Mouse (Mus musculus) layer of hippocampus, adult 9-11 months (tissue): ENCODE measurements around the gene Cga.
"Not testable (repeated sequence)": the region's sequence is repeated elsewhere in the genome, so short reads cannot be mapped to it uniquely, and the experiment has no call there.

ENCODE experiments used
- DNase-seq: peaks from one replicate; pipeline ENCODE4 v3.0.0; 2022

Gene Cga

GRCm38 (mm10) chr4:34898497-34898896 lies 4.9 kb downstream of the Cga start:
- no peak for DNase-seq

DNA sequence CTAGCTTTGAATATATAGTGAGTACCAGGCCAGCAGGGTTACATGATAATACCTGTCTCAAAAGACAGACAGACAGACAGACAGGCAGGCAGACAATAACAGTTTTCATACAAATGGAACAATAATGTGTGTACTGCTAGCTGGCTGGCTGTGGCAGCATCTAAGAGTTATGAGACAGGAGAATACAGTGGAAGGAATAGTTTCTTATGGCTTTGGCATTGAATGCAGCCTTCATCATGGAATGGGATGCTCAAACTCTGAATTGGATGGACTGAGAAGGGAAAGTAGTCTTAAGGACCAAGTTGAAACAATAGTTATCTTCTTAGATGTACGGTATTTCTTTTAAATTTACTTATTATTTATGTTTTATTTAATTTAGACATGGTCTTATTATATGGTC lies 5.7 kb downstream of the Cga start:
- DNase-seq = no peak

GRCm38 (mm10) chr4:34900155-34900554 lies 6.6 kb downstream of the Cga start:
- peak; percentile 39 for DNase-seq

DNA sequence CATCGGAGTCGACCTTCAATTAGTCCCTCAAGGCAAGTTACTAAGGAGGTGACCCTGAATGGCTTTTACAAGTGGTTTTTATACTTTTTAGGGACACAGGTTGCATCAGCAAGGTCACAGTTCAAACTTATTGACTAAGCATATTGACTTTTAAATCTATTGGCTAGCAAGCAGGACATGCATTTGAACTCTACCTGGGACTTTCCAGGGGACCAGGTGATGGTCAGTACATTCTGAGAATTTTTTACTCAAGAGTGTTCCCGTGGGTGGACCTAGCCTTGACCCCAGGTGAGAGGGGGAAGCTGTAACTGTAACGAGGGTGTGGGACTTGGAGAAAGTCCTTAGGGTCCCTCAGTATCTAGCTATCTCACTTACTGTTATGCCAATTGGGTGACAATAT lies 7.6 kb downstream of the Cga start:
- no peak for DNase-seq

GRCm38 (mm10) chr4:34901582-34901981 lies 8.0 kb downstream of the Cga start:
- not testable (repeated sequence) for DNase-seq

DNA sequence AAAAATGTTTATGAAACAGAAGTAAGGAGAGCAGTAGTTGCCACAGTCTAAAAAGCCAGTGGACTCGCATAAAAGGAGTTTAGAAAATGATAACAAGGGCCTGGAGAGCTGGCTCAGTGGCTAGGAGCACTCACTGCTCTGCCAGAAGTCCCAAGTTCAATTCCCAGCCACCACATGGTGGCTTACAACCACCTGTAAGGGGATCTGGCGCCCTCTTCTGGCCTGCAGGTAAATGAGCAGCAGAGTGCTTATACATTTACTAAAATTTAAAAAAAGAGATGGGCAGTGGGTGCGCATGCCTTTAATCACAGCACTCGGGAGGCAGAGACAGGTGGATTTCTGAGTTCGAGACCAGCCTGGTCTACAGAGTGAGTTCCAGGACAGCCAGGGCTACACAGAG lies 11.8 kb downstream of the Cga start:
- DNase-seq = no peak

- no peak for DNase-seq
These were observed 12.6 kb downstream of the Cga start for GRCm38 (mm10) chr4:34906151-34906550.

GRCm38 (mm10) chr4:34907026-34907425 lies 13.4 kb downstream of the Cga start:
- no peak for DNase-seq

GRCm38 (mm10) chr4:34908127-34908526 lies 14.5 kb downstream of the Cga start:
- DNase-seq = no peak

DNA sequence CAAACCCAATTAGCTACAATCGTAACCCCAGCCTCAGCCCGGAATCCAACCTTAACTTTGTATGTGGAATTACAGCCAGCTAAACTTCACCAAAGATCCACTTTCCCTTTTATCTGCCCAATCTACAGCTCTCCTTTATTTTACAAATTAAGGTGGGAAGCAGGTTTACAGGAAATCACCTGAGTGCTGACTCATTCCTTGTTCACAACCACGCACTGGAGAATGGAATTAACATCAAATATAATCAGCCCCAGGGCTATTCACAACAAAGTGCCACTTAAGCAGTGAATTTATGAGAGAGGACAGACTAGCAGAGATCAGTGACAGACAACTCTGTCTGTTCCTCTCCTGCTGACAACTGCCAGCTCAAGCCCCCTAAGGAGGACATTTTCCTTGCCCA lies 17.8 kb downstream of the Cga start:
- DNase-seq = no peak

DNA sequence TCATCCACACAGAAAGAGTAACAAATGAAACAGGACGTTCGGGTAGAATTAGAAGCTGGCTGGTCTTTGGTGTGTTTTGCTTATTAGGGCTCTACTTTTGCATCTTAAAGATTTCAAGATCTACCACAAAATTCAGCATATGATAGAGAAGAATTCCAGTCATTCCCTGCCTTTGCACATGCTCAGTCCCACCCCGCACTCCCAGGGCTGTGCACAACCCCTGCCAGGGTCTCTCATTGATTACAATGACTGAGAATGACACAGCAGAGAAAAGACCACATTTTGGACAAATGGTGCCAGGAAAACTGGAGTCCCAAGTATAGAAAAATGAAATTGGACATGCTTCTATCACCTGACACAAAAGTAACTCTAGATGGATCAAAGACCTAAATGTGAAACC lies 18.6 kb downstream of the Cga start:
- no peak for DNase-seq

GRCm38 (mm10) chr4:34917400-34917799 lies 23.8 kb downstream of the Cga start:
- no peak for DNase-seq

DNA sequence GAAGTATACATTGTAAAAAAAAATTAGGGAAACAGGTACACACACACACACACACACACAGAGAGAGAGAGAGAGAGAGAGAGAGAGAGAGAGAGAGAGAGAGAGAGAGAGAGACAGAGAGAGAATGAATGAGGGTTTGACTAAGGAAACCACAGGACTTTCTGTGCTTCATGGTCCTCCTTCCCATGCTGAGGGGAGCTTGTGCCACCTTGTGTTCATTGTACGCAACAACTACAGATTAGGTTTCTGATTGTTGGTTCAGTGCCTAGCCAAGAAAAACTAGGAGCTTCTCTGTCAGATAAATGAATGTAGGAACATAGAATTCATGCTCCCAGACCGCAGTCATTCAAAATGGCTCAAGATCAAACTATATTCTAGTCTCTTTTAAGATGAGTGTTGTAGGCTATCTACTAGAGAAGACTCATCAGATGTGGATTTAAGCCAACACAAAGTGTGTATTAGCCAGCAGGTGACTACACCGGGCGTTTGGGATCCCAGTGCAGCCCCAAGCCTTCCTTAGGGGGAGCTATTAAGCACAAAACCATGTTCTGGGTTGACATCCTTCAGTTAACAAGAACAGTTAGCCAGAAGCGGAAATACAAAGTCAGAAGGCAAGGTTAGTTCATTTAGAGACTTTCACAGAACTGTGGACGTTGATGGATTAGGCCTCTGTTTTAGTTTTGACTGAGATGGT lies 28.7 kb downstream of the Cga start:
- peak; percentile 53 for DNase-seq

GRCm38 (mm10) chr4:34928386-34928785 lies 34.8 kb downstream of the Cga start:
- not testable (repeated sequence) for DNase-seq

GRCm38 (mm10) chr4:34941046-34941445 lies 47.5 kb downstream of the Cga start:
- DNase-seq = no peak

DNA sequence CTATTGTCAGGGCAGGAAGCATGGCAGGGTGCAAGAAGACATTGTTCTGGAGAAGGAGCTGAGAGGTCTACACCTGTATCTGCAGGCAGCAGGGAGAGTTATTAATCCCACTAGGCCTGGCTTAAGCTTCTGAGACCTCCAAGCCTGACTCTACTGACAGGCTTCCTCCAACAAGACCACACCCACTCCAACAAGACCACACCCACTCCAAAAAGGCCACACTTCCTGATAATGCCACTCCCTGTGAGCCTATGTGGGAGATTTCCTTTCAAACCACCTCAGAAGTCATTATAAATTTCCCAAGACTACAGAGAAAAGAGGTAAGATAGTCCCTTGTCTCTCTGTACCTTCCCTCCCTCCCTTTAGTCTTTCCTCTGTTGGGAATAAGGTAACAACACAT lies 53.6 kb downstream of the Cga start:
- DNase-seq = no peak

DNA sequence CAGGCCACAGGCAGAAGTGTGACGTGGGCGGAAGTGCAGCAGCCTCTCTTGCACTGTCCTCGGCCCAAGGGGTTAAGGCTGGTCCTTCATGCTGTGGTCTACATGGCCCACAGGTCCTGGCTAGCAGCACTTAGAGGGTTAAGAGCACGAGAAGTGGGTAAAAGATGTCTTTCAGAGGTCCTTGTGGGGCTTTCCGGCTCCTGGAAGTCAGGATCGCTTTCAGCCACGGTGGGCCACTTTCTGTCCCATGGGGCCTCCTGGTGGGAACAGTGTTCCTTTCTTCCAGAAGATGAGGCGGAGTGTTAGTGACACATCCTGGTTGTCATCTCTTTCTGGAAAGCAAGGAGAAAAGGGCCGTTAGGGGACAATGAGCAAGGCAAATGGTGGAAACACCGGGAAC lies 60.1 kb downstream of the Cga start:
- no peak for DNase-seq
